Mouse (Mus musculus) testis, postnatal 14 days (tissue): ENCODE results near the gene Ace.
A peak's percentile ranks its signal among the peaks of the same experiment; 100 is the strongest.

Source experiments
- DNase-seq: peaks from one replicate; pipeline ENCODE4 v3.0.0; 2021; ENCODE audit warnings: low spot score

Gene Ace

DNA sequence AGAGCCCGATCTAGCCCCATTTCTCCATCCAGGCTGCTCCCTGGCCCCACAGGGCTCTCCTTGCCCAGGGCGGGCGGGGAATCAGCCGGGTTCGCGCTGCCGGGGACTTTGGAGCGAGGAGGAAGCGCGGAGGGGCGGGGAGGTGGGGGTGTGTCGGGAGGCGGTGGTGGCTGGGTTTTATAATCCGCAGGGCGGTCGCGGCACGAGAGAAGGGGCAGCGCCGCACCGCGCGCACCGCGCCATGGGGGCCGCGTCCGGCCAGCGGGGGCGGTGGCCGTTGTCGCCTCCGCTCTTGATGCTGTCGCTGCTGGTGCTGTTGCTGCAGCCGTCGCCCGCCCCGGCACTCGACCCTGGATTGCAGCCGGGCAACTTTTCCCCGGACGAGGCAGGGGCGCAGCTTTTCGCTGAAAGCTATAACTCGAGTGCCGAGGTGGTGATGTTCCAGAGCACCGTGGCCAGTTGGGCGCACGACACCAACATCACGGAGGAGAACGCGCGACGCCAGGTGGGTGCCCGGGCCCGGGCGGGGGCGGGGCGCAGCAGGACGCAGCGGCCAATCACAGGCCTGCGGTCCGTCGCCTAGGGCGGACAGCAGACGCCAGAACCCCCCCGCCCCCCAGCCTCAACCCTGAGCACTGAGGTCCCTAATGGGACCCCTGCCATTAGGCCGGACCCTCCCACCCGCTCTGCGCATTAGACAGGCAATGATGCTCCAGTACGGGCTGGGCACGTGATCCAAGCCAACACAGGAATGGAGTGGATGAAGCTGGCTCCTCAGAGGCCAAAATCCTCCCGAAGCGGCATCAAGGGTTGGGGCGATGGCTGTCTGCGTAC is at the start of gene Ace:
Ace (plus strand) TSS at position 205 of the 834 bp plus-strand sequence.
- DNase-seq, result no peak

DNA sequence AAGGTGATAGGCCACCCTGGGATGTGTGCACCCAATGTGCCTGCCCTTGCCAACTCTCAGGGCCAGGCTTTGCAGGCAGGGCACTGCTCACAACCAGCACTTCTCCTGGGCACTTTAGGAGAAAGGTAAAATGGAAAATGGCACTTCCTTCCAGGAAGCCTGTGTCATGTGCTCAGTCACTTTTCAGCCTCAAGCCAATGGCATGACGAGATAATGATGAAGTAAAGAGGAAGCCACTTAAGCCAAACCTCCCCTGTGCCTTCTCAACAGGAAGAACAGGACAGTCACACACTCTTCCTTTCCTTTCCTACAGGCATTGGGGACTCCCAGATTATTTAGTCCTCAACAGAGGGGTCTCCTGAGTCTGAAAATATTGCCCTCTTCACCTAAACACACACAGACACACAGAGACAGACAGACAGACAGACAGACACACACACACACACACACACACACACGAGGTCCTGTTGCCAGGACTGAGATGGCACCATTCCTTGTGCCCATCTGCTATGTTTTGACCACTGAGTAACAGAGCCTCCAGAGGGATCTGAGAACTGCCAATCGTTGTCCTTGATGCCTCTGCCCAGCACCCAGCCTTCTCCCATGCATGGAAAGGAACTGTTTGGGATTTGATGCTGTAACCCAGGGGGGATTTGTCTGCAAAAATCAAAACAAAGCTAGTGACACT is 47.5 kb upstream of the Ace start:
- DNase-seq, result no peak

DNA sequence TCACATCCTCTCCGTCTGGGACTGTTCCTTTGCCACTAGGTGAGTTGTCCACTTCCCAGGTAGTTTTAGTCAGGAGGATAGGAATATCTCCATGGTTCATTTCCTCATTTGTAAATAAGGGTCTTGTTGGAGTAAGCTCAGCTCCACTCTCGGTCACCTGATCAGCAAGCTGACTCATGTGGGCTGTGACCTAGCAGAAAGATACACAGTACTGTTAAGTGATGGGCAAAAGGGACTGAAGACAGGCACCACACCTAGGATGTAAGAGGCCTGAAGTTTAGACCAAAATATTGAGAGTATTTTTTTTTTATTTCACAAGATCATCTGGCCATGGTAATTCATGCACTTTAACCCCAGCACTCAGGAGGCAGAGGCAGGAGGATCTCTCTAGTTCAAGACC is 46.9 kb upstream of the Ace start:
- DNase-seq, result no peak

- DNase-seq, result no peak
Observed at GRCm38 (mm10) chr11:105921275-105921674, 46.5 kb upstream of the Ace start.

GRCm38 (mm10) chr11:105922769-105923663 is 44.7 kb upstream of the Ace start:
- no peak for DNase-seq

DNA sequence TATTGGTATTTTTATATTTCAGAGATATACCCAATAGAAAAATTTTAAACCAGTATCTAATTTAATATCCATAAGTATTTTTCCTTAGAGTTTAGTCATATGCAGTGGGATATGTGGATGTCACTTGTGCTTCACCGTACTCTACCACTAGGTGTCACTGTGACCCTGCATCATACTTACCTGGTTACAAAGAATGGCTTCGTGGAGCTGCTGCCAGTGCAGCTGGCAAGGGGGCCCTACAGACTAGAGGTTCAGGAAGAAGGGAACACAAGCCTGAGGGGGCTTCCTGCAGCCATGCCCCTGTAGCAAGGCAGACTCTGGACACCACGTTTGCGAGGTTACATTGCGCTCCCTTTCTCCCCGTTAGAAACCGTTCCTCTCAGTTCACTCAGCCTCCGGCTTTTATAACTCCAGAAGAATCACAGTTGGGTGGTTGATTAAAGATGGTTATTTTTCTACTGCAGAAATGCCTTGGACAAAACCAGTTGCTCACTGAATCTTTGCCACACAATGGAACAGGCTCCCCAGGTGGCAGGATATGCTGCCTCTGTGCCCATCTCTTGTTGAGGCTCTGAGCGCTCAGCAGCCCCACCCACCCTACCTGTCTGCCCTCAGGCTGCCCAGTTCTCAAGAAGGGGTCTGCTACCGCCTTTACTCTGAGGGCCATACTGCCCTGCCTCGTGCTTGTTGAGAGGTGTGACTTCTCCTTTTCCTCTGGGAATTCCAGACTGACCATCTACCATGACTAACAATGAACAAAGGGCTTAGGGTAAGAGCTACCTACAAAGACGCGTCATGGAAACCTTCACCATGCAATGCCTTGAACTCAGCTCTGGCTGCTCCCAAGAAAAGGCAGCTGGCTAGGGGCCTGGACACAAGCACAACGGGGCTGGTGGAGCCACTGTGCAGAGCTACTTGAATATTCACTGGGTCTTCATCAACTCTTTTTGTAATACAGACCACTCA is 40.4 kb upstream of the Ace start:
- peak; percentile 49 for DNase-seq

DNA sequence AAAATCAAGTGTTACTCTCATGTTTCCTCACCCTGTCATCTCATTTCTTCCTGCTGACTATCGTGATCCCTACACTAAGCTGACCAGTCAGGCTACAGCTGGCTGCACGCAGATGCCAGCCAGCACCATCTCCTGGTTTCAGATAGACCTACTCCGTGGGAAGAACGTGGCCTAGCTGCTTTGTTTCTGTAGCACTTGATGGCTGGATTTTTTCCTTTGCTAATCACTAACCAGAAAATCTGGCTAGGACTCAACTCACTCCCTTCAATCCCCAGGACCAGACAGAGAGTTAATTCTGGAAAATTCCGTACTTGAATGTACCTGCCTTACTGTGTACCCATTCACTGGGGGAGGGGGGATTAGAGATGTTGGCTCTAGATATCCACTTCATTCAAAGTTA is 39.6 kb upstream of the Ace start:
- DNase-seq, result no peak

- DNase-seq, result no peak
Observed at GRCm38 (mm10) chr11:105931380-105931779, 36.4 kb upstream of the Ace start.

- DNase-seq, result no peak
Observed at GRCm38 (mm10) chr11:105933746-105934145, 34.0 kb upstream of the Ace start.

DNA sequence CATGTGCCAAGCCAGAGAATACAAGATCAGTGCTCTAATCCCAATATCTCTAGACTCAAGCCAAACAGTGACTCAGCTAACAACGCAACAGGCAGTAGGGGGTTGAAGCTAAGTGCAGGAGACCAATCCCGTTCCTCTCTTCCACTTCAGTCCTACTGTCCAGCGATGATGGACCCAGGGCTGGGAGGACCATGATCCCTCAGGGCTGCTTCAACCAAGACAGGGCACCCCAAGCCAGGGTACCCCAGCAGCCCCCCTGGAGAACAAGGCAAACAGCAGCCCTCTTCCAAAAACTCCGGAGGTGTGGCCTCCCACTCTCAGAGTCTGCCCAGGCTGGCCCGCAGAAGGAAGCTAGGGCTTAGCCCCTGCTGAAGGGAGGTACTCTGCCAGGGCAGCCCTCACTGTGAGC is 33.4 kb upstream of the Ace start:
- no peak for DNase-seq

DNA sequence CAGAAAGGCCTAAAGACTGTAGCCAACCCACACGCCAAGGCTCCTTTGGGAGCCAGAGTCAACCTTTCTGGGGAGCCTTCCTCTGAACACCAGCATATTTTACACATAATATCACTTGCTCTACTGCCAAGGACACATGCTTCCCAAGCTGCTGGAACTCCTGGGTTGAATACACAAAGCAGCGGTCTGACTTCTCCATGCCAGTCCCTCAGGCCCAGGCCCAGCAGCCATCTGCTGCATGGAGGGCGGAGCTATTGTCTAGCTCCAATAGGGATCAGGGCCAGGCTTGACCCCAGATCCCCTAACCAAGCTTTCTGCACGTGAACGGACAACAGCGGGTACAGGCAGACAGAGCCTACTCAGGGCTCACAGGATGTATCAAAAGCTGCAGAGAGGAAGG is 32.9 kb upstream of the Ace start:
- DNase-seq, result peak; percentile 68

DNA sequence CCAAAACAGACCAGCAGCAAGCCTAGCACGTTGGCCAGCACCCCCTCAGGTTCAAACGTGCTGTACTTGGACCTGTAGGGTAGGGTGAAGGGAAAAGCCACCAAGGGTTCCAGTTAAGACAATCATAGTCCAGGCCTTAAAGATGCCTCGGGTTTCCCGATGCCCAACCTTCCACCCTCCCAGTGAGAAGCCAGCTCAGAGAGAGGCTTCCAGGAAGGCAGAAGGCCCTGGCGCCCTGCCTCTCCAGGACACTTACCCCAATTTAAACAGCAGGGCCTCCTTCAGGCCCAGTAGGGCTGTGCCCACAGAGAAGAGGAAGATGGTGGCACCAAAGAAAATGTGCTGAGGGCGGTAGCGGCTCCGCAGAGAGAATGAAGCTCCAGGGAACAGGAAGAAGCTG is 32.2 kb upstream of the Ace start:
- no peak for DNase-seq

DNA sequence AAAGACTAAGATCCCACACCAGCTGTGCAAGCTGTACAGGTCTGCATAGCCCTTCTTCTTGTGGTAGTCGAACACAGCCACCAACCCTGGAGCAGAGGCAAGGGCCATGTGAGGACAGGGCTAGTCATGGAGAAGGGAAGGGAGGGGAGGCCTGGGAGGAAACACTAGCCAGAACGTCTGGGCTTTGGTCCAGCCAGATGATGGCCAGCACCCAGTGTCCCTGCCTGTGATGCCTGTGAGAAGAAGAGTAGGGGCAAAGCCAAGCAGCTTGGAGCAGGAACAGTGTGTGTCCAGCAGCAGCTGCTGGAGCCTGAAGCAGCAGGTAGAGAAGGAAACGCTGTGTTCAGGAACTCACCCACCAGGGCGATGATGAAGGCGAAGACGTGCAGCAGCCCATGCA is 31.5 kb upstream of the Ace start:
- peak; percentile 87 for DNase-seq

- no peak for DNase-seq
Observed at GRCm38 (mm10) chr11:105936974-105937373, 30.8 kb upstream of the Ace start.

DNA sequence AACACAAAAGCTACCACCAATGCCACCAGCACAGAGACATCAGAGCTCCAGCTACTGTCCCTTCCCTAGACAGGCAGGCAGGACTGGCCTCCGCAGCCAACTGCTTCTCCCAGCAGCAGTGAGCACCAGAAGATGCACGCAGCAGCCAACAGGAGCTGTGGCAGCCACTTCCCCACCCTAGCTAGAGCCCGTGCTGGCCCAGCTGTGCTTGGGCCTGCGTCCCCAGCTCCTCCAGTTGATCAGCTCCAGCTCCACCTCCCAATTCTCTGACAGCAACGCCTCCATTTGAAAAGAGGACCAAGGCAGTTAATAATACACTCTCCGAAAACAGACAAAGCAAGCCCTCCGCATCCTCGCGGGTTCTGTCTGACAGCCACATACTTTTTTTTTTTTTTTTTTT is 29.0 kb upstream of the Ace start:
- no peak for DNase-seq

GRCm38 (mm10) chr11:105941973-105942372 is 25.8 kb upstream of the Ace start:
- no peak for DNase-seq

GRCm38 (mm10) chr11:105943133-105944102 is 24.3 kb upstream of the Ace start:
- DNase-seq, result peak; percentile 76

DNA sequence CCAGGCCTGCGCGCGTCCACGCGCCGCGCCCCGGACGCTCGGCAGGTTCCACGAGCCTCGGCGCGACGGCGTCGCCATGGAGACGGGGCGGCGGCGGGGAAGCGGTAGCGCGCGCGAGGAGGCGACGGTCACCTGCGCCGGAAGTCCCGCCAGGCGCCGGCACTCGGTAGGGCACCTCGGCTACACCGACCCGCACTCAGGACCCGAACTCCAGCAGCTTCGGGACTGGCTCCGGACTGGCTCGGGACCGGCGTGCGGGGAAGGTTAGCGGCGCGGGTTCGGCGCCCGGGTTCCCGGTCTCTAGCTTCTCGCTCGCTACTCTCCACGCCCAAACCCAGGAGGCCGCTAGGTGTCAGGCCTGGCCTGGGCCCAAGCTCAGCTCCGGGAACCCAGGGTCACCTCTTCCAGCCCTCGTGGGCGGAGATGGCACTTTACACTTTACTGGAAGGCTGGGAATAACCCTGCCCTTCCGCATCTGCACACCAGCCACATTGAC is 23.6 kb upstream of the Ace start:
- peak; percentile 82 for DNase-seq

- peak; percentile 75 for DNase-seq
Observed at GRCm38 (mm10) chr11:105944770-105945672, 22.7 kb upstream of the Ace start.
